Mouse (Mus musculus): ENCODE measurements around the gene Dusp21. TPM values are rescaled to one million over a fixed set of nuclear protein-coding genes. Genes with fewer than 3 reads are reported as not detected.

Dusp21 gene
- not detected for total RNA-seq (2023)

GRCm38 (mm10) chrX:18145557-18145956, at the start of gene Dusp21:
Gene Dusp21, plus strand, starts transcription at chrX:18145857.

GRCm38 (mm10) chrX:18162192-18162857, 16.7 kb downstream of the Dusp21 start, which contains the start of gene Kdm6a:
Gene Kdm6a, plus strand, starts transcription at chrX:18162575.

Other genes with a start within 250 kb of the Dusp21 start
- 100 to 1,000 TPM in 1 of 2 experiments, 10 to 100 TPM in 1; 97.4 to 155 TPM for gene Kdm6a, start 16.7 kb downstream of the Dusp21 start, total RNA-seq (2023)